Mouse (Mus musculus) small intestine, adult 2 months (tissue): ENCODE measurements at regions not wholly inside any gene's neighbourhood (a gene's known extent, or its start where the extent isn't known, plus 50 kb on each side); places are given as distances from the start of the nearest gene placed in this dataset.

Experiments used
- CTCF ChIP-seq: fragments of 200-500 bp; IDR thresholded peaks from 2 replicates; pipeline ENCODE4 v1.5.1; 2012; ENCODE audit warnings: low read depth, mild to moderate bottlenecking, control low read depth, inconsistent platforms, low read length, moderate library complexity, mixed read lengths; ENCODE audit not compliant: insufficient replicate concordance, insufficient read length; ENCODE audit errors: extremely low read depth
- POLR2A ChIP-seq: fragments of 200-500 bp; IDR thresholded peaks from 2 replicates; pipeline ENCODE4 v1.6.1; 2012; ENCODE audit warnings: low read depth, mild to moderate bottlenecking, control low read depth, inconsistent platforms, low read length, moderate library complexity

DNA sequence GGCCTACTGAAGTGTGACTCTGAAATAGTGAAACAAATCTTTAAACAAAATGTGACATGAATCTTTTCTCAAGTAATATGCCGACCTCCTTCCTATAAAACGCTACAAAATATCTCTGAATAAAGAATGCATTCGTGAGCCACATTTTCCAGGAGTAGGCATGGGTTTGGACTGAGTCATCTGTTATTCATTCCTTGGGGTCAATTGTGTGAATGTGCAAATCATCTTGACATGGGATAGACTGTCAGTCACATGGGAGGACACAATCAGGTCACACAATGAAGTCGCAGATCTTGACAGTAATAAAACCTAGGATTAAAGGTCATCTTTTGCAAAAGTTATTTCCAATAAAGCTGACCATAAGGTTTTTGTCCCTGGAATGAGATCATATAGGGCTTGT lies 418.0 kb upstream of the Atp2b1 start:
- TF ChIP-seq POLR2A = no peak
- TF ChIP-seq CTCF = no peak
